Mouse (Mus musculus) retina, adult 2 months (tissue): ENCODE measurements around the gene Clcn5.

Experiments used
- DNase-seq: peaks from one replicate; pipeline ENCODE4 v3.0.0-alpha.2; 2012; ENCODE audit warnings: low read depth, low spot score

The Clcn5 gene

GRCm38 (mm10) chrX:7197833-7198232 is 121.3 kb downstream of the Clcn5 start:
- DNase-seq: no peak

DNA sequence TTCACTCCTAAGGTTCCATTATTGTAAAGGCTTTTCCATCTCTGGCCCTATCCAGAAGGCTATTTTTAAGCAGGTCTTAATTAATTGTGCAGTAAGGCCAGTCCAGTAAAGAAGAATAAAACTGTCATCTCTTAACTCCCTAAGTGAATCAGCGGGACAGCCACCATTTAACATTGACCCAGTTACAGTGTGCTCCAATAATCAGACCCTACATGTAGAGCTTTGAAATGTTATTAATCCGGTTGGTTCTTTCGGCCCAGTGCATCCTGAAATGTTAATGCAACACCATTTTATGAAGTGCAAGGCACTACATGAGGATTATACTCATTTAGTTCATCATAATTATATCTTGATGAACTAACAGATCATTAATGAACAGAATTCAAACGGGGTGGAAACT is 128.3 kb downstream of the Clcn5 start:
- no peak for DNase-seq

DNA sequence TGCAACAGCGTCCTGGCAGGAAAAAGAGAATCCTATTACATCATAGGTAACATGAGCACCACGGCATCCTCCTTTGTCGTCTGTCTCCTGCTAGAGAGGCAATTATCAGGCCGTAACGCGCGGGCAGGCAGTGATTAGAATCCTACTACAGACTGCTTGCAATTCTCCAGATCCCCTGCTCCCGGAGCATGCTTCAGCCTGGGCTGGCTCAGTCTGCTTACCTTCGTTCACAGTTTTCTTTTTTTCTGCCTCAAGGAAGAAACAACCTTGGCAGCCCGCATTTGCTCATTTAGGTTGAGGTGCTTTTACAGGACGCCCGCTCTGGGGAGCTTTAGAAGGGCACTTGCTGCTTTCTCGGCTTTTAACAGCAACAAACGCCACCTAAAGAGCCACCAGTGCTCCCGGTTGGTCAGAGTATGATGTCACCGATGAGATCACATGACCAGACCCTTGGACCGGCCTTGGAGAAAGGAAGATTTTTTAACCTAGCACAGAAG is 130.8 kb downstream of the Clcn5 start:
- DNase-seq: no peak

- no peak for DNase-seq
Measured at GRCm38 (mm10) chrX:7187455-7188310, 131.5 kb downstream of the Clcn5 start.

- no peak for DNase-seq
Measured at GRCm38 (mm10) chrX:7170156-7170555, 149.0 kb downstream of the Clcn5 start.

- no peak for DNase-seq
Measured at GRCm38 (mm10) chrX:7168799-7169198, 150.4 kb downstream of the Clcn5 start.

- DNase-seq: no peak
Measured at GRCm38 (mm10) chrX:7157976-7158375, 161.2 kb downstream of the Clcn5 start.

- DNase-seq: peak; percentile 8
Measured at GRCm38 (mm10) chrX:7156026-7156732, 163.0 kb downstream of the Clcn5 start.

- DNase-seq: no peak
Measured at GRCm38 (mm10) chrX:7150129-7150528, 169.0 kb downstream of the Clcn5 start.

DNA sequence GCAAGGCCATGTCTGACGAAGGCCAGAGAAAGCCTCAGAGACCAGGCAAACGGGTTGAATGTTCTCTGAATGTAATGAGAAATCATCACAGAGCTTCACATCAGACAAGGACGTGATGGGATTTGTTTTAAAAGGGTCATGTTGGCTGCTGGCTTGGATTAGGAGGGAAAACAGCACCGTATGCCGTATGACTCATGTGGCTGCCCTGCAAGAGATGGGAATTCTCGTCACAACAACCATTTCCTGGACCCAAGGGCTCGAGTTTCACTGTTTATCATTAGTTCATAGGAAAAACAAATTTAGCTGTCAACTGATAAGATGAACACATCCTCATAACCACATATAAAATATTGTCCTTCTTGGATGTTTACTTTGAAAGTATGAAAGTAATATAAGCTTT is 173.0 kb downstream of the Clcn5 start:
- DNase-seq: no peak

- no peak for DNase-seq
Measured at GRCm38 (mm10) chrX:7121618-7122280, 197.4 kb downstream of the Clcn5 start.

GRCm38 (mm10) chrX:7114885-7115284 is 204.3 kb downstream of the Clcn5 start:
- DNase-seq: no peak
